In the genomic region with DNA sequence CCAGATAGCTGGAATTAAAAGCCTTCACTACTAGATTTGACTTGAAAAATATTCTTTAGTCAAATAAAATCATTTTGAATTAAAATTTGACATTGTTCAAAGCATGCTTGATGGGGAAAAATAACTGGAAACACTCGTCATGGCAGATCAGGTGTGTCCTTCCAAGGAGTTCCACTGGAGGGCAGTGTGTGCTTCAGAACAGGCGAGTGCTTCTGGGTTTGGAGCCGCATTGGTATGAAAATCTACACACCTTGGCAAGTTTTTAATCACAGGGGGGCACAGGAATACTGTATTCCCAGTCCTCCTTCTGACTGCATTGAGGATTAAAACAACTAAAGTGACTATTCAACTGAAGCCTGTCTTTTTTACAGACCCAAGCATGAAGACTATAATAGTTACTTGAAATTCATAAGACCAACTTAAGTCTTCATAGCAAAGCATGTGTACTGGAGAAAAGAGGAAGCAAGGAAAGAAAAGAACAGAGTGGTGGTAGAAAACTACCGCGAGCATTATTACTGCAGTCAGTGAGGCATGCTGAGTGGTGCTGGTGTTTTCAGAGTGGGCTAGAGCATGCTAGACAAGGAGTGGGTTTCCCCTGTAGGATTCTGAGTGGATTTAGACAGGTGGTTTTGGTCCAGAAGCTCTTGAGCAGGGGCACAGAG, we compare ENCODE assay signal across 9 mouse cellular contexts.
A peak's percentile ranks its signal among the peaks of the same experiment; 100 is the strongest.
DNase-seq lines count a peak whose midpoint lies in the region; ATAC-seq lines count a peak whose summit lies in the region.
"Had no signal": no experiment of that assay in that cellular context is flagged by ENCODE, and none has a peak within 500 bp of the region (broad histone marks: within the 10 kb centered on the region; RNA-seq: fewer than 3 reads in every experiment).

No protein-coding gene starts in this region.

- no peaks in the 10 kb centered on the region for H3K27me3 ChIP-seq in kidney, embryonic 14.5 days (ENCODE audit: control insufficient read depth, insufficient read depth, low read length)
- no peaks in the 10 kb centered on the region for H3K27me3 ChIP-seq in limb, embryonic 13.5 days
- no peaks in the 10 kb centered on the region for H3K27me3 ChIP-seq in neural tube, embryonic 11.5 days (ENCODE audit: control insufficient read depth, insufficient read depth, low read length)
- H3K27me3 ChIP-seq in stomach, embryonic 14.5 days (ENCODE audit: control insufficient read depth, insufficient read depth, low read length) = no peaks in the 10 kb centered on the region

- 27% methylated on average over 5 of the region's 5 CpGs for WGBS in kidney, embryonic 14.5 days
- WGBS in limb, embryonic 13.5 days = 26% methylated on average over 5 of the region's 5 CpGs
- WGBS in neural tube, embryonic 11.5 days = 27% methylated on average over 5 of the region's 5 CpGs
- 23% methylated on average over 5 of the region's 5 CpGs for WGBS in stomach, embryonic 14.5 days

- no peak overlapping the region for H3K27ac ChIP-seq in kidney, embryonic 14.5 days (ENCODE audit: low read depth, low read length)
- H3K27ac ChIP-seq in limb, embryonic 13.5 days = no peak overlapping the region
- no peak overlapping the region for H3K27ac ChIP-seq in neural tube, embryonic 11.5 days (ENCODE audit: low read depth, low read length)
- H3K27ac ChIP-seq in stomach, embryonic 14.5 days (ENCODE audit: low read length) = no peak overlapping the region

- no peak overlapping the region for H3K9ac ChIP-seq in kidney, embryonic 14.5 days (ENCODE audit: low read depth, low read length)
- no peak overlapping the region for H3K9ac ChIP-seq in limb, embryonic 13.5 days
- no peak overlapping the region for H3K9ac ChIP-seq in neural tube, embryonic 11.5 days (ENCODE audit: low read length)
- no peak overlapping the region for H3K9ac ChIP-seq in stomach, embryonic 14.5 days (replicated peaks; ENCODE audit: low read depth, low read length)

- H3K36me3 ChIP-seq in kidney, embryonic 14.5 days (ENCODE audit: control insufficient read depth, insufficient read depth, low read length) = no peaks in the 10 kb centered on the region
- H3K36me3 ChIP-seq in limb, embryonic 13.5 days = no peaks in the 10 kb centered on the region
- H3K36me3 ChIP-seq in neural tube, embryonic 11.5 days (ENCODE audit: control insufficient read depth, insufficient read depth, low read length) = no peaks in the 10 kb centered on the region
- no peaks in the 10 kb centered on the region for H3K36me3 ChIP-seq in stomach, embryonic 14.5 days (ENCODE audit: control insufficient read depth, insufficient read depth, low read length)

- DNase-seq in 3T3-L1 (ENCODE audit: low read depth, low spot score) = peak; percentile 85
- peak; percentile 39 for DNase-seq in Muller cell, postnatal 12 days (ENCODE audit: inconsistent ontology term)
- DNase-seq in cerebellum, adult 9-11 months = peak; percentile 15
- peak; percentile 8 to 65 for DNase-seq in frontal cortex, postnatal 14 days (ENCODE audit: low spot score in 2 of 2)
- DNase-seq in neural tube, embryonic 11.5 days (ENCODE audit: low spot score) = peak; percentile 56

- H3K4me3 ChIP-seq in kidney, embryonic 14.5 days (ENCODE audit: low read length) = no peak overlapping the region
- H3K4me3 ChIP-seq in limb, embryonic 13.5 days = no peak overlapping the region
- no peak overlapping the region for H3K4me3 ChIP-seq in neural tube, embryonic 11.5 days (ENCODE audit: low read depth, low read length)
- H3K4me3 ChIP-seq in stomach, embryonic 14.5 days (ENCODE audit: low read depth, low read length) = no peak overlapping the region
- H3K4me3 ChIP-seq: erythroblast, embryonic 14.5 days had no signal

- H3K4me2 ChIP-seq in kidney, embryonic 14.5 days (replicated peaks; ENCODE audit: low read depth, low read length) = no peak overlapping the region
- H3K4me2 ChIP-seq in limb, embryonic 13.5 days (replicated peaks) = no peak overlapping the region
- no peak overlapping the region for H3K4me2 ChIP-seq in neural tube, embryonic 11.5 days (ENCODE audit: low read depth)
- H3K4me2 ChIP-seq in stomach, embryonic 14.5 days (replicated peaks; ENCODE audit: low read depth, low read length) = no peak overlapping the region

- H3K4me1 ChIP-seq in kidney, embryonic 14.5 days (ENCODE audit: control insufficient read depth, insufficient read depth, low read length) = no peaks in the 10 kb centered on the region
- no peaks in the 10 kb centered on the region for H3K4me1 ChIP-seq in limb, embryonic 13.5 days
- H3K4me1 ChIP-seq in neural tube, embryonic 11.5 days (ENCODE audit: control insufficient read depth, insufficient read depth, low read length) = no peaks in the 10 kb centered on the region
- no peaks in the 10 kb centered on the region for H3K4me1 ChIP-seq in stomach, embryonic 14.5 days (ENCODE audit: control insufficient read depth, insufficient read depth, low read length)

- no peaks in the 10 kb centered on the region for H3K9me3 ChIP-seq in kidney, embryonic 14.5 days (ENCODE audit: control insufficient read depth, low read length)
- no peaks in the 10 kb centered on the region for H3K9me3 ChIP-seq in limb, embryonic 13.5 days
- H3K9me3 ChIP-seq in neural tube, embryonic 11.5 days (ENCODE audit: control insufficient read depth, low read length) = no peaks in the 10 kb centered on the region
- H3K9me3 ChIP-seq in stomach, embryonic 14.5 days (ENCODE audit: control insufficient read depth, low read depth, low read length) = no peaks in the 10 kb centered on the region

- ATAC-seq in kidney, embryonic 14.5 days (ENCODE audit: low FRiP score, low TSS enrichment) = 0 out of 2 replicates have a peak, but pooled peaks have one; percentile 39
- ATAC-seq in limb, embryonic 13.5 days (ENCODE audit: low FRiP score, low read depth) = peak; percentile 51; the same call in 1 of the 2 replicates
- peak; percentile 65 for ATAC-seq in neural tube, embryonic 11.5 days (ENCODE audit: insufficient read depth, low FRiP score, low TSS enrichment)
- 0 out of 2 replicates have a peak, but pooled peaks have one; percentile 56 for ATAC-seq in stomach, embryonic 14.5 days (ENCODE audit: insufficient number of reproducible peaks, insufficient read depth, low FRiP score, low read depth)

Comparison
In these comparisons a context has a peak if more than half of its experiments do, and no peak if none do; other contexts are left out.
1. DNase-seq: peak in every context shown above with its lines; median percentile 85 in 3T3-L1; 56 in neural tube, embryonic 11.5 days; 39 in Muller cell, postnatal 12 days; 36 in frontal cortex, postnatal 14 days; 15 in cerebellum, adult 9-11 months.